Mouse (Mus musculus) cerebellum, adult 8-10 months (tissue): ENCODE results near the gene Rbms3.

Experiments used
- DNase-seq: peaks from one replicate; pipeline ENCODE4 v3.0.0; 2022

The Rbms3 gene

DNA sequence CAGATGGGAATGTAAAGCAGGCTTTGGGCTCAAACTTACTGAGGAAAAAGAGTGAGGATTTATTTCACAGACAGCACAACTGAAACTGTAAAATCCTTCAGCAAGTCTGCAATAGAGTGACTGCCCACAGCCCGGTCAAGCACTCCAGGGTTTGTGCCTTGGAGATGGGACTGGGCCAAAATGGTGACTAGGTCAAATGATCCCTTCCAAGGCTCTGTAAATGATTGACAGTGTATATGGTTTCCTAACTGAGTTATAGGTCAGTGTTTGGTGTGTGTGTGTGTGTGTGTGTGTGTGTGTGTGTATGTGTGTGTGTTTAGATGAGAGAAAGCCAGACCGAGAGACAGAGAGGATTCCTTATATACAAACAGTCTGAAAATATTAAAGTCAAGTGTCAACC lies 673.6 kb downstream of the Rbms3 start:
- DNase-seq = no peak

DNA sequence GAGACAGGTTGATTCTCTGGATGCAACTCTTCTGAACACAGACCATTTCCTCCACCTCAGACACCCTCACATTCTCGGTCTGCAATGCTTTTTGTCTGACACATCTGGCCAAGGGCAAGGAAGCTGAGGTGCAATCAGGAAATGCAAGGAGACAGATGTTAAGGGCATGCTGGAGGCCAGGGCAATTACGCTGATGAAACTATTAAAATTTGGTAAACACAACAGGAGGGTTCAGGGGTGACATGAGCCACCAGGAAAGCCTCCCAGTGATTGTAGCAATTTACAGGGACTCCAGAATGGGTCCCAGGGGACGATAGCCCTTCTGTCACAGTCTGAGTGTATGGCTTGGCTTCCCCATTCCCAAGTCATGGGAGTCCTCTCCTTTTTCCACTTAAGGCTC lies 681.5 kb downstream of the Rbms3 start:
- DNase-seq = no peak

DNA sequence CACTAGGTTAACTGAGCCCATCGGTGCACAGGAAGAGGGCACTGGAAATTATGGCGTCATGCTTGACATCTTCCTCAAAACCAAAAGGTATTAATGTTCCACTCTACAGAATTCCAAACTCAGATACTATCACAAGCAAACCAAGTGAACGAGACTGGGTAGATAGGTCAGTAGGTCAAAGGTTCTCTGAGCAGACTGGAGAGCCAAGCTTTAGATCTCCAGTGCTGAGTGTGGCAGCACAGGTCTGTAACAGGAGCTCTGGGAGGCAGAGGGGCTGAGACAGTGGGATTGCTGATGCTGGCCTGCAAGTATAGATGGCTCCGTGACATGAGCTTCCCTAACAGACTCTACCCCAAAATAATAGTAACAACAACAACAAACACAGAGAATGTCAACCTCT lies 682.3 kb downstream of the Rbms3 start:
- DNase-seq = no peak

DNA sequence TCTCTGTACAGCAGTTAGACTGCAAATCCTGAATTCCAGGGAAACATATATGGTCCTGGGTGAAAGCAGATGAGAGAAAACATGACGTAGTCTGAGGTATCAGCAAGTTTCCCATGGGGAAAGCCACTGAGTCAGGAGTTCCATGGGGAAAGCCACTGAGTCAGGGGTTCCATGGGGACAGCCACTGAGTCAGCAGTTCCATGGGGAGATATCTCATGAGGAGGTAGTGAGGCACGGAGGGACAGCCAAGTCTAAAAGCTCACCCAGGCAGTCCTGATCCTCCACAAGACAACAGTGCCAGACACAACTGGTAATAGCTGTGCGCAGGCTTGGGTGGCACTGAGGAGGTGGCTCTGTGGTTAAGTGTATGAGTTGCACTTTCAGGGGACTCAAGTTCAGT lies 682.9 kb downstream of the Rbms3 start:
- DNase-seq = no peak

DNA sequence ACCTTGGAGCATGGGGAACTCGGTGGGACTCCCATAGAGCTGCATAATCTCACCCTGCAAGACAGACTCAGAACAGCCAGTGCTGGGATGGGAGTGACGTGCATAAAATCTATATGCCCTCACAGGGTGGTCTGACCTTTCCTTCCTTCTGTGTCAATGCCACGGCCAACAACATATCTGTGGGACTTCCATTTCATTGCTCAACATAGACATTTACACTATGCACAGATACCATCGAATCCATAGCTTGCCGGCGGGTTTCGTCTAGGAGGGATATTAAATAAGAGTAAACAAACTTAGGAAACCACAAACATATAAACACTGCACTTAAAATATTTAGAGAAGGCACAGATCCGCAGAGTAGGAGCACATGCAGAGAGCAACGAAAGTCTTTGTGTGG lies 684.0 kb downstream of the Rbms3 start:
- DNase-seq = no peak

DNA sequence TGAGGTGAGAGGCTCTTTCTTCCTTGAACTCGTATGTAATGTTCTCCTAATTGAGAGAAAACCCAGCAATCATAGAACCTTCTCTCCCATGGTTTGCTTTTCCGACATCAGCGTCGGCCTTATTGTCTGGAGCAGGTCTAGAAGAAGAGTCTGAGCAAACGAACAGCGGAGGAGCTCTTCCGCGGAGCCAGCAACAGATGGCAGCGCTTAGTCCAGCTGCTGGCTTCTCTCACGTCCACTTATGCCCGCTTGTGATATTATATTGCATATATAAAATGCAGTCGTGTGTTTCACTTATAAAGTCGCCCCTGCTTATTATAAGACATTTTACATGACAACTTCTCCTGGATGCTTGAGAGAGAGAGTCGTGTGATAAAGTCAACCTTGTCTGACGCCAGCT lies 685.8 kb downstream of the Rbms3 start:
- no peak for DNase-seq

DNA sequence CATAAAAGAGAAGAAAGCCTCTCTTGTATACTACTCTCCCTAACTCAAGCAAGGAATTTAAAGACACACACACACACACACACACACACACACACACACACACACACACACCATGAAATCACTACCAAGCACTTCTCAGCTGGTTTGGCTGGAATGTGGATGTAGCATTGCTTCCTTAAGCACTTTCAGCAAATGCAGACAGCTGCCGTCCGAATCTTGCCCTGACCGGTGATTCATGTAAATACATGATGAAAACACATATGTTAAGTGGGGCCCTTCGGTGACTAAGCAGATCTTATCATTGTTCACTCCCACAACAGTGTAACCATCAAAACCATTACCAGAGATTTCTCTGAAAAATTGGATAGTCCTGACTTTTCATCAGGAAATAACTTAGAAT lies 688.6 kb downstream of the Rbms3 start:
- DNase-seq = no peak

DNA sequence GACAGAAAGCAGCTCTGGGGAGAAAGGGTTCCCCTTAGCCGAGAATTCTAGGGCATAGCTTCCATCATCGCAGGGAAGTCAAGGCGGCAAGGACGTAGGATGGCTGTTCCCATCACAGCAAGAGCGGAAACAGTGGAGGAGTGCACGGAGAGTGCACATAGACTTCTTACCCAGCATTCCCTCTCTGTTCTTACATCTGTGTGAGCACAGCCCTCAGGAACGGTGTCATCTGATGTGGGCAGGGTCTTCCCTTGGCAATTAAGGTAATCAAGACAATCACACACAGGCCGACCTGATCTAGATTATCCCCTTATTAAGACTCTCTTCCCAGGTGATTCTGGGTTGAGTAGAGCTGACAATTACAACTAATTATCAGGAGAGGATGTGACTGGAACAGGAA lies 689.0 kb downstream of the Rbms3 start:
- no peak for DNase-seq

DNA sequence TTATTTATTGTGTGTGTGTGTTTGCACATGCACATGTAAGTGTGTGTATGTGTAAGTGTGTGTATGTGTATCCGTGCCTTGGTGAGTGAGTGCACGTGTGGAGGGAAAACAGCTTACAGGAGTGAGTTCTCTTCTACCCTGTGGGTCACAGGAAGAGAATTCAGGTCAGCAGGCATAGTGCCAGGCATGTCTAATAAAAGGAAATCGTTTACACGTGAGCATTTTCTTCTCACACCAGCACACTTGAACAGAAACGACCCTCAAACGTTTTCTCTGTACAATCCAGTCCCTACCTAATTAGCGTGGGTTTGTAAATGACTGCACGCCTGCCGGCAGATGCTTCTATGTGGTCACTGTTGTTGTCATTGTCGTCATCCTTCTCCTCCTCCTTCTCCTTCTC lies 701.4 kb downstream of the Rbms3 start:
- no peak for DNase-seq

DNA sequence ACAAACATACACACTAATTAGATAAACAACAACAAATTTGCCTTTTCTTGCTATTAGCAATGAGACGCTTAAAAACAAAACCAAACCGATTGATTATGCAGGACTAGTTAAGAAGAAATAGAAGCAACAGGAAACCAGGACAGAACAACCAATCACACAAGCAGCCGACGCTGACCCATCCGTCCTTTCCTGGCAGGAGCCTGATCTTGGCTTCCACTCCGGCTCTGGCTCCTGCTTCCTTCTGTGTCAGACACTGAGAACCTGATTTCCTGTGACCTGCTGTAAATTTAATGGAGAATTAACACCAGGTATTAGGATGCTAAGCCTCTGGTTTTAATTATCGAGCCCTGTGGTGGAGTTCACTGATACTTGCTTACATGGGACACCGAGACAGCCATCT lies 706.6 kb downstream of the Rbms3 start:
- no peak for DNase-seq

DNA sequence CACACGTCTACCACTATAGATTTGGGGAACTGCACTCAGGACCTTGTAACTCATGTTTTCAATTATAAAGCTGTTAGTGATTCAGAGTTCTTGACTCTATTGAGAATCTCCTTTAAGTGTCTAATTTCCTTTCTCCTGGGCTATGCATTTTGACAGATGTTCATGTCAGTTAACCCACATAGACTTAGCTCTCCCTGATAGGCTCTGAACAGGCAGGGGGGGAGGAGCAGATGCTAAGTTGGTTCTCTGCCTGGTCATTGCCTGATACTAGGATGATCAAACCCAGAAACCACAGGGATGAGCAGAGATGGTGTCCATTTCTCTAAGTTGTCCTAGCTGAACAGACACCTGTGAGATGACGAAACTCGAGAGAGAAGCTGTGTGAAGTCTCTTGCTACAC lies 707.2 kb downstream of the Rbms3 start:
- DNase-seq = no peak

DNA sequence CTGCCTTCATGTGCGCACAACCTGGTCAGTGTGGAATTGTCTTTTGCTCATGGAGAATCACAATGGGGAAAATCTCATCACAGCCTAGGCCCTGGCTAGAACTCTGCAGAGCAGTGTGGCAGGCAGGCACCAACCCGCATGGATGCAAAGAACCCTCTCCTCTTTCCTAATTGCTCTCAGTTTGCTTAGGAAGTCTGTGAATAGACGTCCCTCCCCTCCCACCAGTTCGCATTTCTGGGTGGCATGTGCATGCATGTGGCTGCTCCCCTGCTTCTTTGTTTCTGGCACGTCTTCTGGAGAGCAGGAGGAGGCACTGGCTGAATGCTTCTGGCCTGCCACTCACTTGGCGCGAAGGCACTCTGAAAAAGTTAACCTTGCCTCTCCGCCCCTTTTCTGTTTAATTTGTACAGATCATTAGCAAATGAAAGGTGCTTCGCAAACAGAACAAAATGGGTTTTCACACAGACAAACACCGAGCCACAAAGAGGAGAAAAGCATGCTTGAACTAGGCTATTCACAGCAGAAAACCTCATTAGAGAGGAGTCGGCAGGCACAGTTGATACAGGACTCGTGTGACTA lies 710.2 kb downstream of the Rbms3 start:
- no peak for DNase-seq

DNA sequence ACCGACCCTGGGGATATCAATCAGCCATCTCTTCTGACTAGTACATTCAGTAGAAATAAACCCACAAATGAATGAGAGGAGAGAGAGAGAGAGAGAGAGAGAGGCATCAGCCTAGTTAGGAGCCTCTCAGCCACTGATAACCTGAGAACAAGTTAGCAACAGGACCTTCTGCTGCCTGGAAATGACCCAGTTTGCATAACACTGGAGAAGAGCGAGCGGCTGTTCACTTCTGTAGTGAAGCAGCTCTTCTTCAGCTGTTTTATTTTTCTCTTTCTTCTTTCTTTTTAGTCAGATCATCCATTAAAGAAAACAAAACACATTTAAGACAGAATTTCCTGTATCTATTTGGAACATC lies 717.2 kb downstream of the Rbms3 start:
- DNase-seq = no peak

DNA sequence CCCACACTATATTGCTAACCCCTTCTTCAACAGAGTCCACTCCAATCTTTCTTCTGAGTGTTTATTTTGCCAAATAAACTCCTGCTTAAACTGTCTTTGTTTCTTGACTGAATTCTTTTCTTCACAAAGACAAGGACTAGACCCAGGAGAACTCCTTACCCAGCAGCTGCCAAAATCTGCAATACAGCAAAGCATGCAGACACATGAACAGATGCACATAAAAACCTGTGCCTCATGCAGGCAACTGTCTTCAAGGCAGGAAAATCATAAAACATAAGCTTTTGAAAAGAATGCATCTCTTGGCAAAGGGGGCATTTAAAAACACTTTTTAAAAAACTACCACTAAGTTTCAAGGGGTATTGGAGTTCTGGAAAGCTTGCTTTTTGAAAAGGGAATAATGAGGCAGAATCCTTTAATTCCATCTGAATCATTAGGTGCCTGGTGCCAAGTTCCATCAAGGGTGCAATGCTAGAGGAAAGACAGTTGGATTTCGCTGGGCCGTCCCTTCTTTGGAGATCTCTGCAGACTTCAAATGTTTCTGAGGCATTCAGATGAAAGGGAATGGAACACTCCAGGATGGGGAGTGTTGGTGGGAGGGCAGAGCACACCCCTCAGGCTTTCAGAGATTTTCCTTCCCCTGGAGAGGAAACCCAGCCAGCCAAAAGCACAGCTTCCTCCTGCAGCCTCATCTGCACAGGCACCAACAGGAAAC lies 717.8 kb downstream of the Rbms3 start:
- no peak for DNase-seq

DNA sequence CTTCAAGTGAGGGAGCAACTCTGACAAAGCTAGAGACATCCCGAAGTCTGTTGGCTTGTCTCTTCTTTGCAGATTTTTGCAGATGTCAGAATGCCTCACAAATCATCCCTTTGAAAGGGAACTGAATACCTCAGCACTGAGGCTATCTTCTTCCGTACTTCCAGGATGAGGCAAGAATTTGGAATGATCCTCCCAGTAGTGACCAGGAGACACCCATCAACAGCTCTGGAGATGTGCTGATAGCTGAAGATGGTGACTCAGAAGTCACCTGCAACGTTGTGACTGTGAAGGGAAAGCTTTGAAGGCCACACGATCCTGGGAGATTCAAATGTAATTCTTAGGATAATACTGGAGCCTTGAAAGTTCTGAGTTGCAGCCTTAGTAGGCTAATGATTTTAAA lies 720.2 kb downstream of the Rbms3 start:
- DNase-seq = no peak

DNA sequence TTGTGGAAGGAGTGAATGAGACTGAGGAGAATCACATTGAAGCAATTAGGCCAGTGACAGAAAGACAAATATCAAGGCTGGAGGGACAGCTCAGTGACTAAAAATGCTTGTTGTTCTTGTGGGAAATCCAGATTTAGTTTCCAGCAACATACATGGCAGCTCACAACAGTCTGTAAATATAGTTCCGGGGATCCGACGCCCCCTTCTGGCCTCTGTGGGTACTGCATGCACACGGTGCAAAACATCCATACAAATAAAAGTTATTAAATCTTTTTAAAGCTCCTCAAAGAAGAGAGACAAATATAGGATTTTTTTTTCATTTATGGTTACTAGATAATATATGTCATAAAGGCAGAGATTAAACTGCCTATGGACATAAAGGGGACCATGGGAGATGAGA lies 722.8 kb downstream of the Rbms3 start:
- DNase-seq = no peak

DNA sequence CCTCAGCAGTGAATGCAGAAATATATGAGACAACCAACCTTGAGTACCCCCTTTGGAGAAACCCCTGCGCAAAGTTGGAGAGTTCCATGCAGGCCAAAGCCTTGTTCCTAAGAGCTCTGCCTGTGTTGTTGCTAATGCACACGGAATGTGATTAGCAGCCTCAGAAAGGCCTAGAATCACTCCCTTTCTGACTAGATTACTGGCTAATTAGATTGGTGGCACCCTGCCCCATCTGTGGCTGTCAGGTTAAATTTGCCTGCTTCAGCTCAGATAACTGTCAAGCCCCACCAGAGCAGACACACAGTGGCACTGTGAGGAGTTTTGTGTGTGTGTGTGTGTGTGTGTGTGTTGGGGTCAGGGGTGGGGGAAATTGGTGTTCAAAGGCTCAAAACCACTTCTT lies 724.1 kb downstream of the Rbms3 start:
- DNase-seq = no peak

DNA sequence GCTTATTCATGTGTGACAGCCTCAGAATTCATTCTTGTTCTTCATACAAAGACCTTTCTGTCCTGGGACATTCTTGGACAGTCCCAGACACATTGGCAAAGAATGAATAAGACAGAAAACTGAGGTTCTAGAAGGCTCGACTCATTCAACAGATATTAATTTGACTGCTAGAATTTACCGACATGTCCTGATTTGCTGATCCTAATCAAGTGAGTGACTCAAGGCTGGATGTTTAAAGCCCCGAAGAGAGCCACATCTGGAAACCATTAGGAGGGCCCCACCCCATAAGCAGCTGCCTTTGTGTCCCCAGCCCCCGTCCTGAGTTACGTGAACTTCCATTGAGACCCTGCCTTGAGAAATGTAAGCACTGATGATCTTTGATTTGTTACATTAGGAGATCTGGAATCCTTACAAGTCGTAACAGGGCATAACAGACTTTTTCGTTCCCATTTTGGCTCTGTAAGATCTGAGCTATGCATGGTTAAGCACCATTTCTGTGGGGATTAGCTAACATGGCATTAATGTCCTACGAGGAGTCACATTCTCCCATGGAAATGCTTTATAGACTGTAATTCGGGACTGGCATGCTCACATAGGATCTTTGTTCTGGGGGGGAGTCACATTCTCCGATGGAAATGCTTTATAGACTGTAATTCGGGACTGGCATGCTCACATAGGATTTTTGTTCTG lies 726.3 kb downstream of the Rbms3 start:
- no peak for DNase-seq

DNA sequence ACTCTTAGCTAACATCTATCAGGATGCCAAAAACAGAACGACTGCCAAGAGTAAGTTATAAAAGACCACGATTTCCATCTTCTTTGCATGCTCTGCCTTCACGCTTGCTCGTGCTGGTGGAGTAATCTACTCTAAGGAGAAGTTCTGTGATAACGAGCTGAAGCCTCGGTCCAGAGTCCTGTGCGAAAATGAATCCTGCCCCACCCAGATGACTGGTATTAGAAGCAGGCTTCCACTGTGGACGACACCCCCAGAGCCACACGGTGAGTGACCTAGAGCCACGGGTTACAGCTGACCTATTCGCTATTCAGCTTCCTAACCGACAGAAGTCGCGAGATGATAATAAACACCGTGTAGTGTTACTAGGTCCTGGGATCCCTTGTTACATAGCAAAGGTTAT lies 730.3 kb downstream of the Rbms3 start:
- no peak for DNase-seq

DNA sequence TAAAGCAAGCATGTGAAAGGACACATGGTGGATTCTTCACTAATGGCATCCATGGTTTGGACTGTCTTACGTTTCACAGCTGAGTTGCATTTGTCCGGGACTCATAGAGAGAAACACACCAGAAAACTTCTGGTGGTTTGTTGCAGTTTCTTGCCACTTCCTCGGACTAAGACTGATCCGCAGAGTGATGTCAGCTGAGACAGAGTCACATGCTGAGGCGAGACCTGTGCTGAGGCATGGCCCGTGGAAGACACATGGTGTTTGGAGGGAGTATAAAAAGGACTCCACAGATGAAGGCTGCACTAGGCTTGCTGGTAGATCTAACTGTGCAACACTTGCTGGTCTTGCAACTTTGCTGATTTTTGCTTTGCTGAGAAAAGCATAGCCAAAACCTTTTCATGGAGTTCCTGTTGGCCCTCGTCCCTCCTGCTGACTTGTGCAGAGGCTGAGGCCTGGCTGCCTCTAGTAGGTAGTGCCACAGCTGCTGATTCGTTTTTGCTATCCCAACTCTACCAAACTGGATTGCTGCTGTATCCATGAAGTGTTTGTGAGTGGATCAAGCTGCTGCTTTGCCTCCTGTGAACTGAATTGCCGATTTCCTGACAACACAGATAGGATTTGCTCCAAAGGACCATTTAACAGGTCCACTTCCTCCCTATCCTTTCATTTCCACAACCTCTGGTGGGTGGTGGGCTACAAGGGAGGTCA lies 742.6 kb downstream of the Rbms3 start:
- DNase-seq = no peak

DNA sequence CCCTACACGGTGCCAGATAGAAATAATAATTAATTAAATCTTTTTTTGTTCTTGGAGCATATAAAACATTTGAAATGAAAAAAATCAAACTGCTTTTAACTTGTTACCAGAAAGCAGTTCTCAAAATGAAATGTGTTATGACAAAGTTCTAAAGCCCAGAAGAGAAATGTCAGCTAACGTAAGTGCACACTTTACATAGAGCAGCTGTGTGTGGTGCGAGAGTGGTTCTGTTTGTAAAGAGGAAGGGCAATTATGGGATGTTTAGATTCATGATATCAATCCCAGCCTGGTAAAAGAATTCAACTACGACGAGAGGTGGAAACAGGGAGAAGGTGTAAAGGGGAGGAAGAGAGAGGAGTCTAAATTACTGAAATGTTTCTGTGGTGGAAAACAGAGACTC lies 744.1 kb downstream of the Rbms3 start:
- DNase-seq = no peak

DNA sequence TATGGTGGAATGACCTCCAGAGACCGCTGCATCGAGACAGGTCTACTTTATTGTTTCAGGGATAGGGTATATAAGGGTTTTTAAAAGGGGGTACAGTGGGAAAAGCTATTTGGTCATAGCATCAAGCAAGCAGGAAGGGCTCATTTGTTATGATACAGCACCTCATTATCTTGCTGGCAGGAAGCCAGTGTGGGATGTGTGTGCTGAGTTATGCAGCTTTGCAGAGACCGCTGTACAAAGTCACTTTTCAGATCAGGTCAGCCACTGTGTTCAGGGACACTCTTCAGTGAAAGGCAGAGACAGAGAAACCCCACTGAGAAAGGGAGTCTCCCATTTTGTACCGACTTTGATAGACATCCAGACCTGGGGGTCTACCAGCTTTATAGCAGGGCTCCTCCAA lies 749.2 kb downstream of the Rbms3 start:
- DNase-seq = no peak

DNA sequence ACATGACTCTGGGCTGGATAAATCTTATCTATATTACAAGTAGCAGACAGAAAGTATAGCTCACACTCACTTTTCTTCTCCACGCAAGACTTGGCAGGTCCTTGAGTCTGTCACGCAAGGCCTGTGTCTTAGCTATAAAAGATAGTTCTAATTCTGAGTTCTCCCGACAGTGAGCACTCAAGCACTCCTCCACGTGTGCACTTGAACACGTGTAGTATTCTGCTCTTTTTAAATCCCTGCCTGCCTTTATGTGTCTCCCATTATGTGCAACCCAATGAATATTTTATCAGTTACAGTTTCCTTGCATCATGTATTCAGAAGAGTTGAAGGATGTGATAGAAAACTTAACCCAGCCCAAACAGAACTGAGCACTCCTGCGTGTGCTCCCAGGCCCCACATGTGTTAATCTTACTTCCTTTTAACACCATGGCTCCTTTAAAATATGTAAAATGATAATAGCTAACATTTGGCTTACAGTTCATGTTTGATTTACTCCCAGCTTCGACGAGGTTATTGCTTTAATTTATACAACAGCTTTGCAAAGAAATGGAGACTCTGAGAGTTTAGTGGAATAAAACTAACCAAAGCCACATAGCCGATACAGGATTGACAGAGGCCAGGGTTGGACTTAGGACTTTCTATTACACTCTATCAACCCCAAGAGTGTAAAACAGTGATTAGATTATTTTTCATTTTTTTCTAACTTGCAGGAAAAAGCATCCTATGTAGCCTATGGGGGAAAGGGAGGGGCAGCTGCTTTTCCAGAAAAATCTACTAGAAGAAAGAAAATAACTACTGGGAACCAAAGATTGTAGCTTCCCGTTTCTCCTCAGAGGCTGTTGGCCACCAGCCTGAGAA lies 749.9 kb downstream of the Rbms3 start:
- no peak for DNase-seq
